Mouse (Mus musculus): ENCODE measurements at regions not wholly inside any gene's neighbourhood (a gene's known extent, or its start where the extent isn't known, plus 50 kb on each side); places are given as distances from the start of the nearest gene placed in this dataset.

DNA sequence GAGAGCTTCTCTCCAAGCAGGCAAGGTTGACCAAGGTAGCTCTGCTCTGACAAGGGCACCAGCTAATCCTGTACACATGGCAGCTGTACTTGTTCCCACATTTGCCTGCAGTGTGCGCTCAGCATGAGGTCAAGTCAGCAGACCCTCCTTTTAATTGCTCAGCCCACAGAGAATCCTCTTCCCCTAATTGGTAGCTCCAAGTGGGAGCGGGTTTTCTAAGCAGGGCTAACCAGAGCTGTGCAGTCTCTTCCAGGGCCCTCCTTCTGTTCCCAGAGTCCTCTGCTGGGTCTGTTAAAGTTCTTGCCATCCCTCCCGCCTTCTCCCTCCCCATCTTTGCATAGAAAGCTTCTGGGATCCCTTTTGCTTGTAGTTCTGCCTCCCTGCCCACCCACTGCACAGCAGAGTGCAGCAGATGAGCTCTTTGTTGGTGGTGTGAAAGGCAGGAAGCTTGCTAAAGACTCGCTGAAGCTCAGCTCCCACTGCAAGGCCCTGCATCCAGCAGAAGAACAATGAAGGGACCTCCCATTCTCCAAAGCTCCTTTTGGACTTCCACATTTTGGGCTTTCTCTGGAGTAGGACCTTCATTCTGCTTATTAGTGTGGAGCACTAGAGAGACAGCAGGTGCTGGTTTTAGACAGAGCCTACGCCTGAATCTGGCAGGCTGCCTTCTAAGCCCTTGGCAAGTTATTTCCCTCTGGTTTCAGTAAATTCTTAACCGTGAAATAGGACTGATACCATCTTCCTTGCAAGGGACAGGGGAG, 235.3 kb upstream of the Serp2 start:
- DNase-seq (ENCODE audit: low read depth, low spot score) = no peak

DNA sequence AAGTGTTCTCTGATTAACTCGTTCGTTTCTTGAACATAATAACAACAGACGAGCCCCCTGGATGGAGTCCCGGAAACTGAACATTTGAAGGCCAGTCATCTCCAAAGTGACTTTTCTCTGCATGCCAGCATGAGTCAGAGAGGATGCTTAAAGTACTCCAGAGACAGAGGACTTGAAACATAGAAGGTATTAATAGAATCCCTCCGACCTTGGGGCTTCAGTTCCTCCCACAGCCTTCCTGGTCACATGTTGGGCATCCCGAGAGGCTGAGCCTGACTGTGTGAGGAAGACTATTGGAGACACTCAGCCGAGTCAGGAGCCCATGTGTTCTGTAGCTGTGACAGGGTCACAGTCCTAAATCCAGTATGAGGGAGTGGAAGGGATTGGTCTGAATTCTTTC, 232.7 kb upstream of the Serp2 start:
- DNase-seq (ENCODE audit: low read depth, low spot score) = peak; percentile 53

GRCm38 (mm10) chr14:76787601-76788000, 230.9 kb upstream of the Serp2 start:
- DNase-seq (ENCODE audit: low read depth, low spot score) = peak; percentile 17

DNA sequence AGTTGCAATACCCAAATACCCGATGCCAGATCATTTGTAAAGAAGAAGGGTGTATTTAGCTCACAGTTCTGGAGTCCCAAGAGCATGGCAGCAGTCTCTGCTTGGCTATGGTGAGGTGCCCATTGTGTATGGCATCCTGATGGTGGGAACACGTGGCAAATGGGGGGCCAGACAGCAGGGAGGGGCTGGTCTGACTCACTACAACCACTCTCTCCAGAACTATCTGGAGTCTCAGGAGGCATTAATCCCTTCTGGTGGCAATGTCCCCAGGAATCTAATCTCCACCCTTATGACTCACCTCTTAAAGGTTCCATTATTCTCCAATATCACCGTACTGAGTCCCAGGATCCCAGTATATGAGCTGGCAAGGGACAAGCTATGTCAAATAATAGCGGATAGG, 229.5 kb upstream of the Serp2 start:
- DNase-seq (ENCODE audit: low read depth, low spot score) = peak; percentile 39

DNA sequence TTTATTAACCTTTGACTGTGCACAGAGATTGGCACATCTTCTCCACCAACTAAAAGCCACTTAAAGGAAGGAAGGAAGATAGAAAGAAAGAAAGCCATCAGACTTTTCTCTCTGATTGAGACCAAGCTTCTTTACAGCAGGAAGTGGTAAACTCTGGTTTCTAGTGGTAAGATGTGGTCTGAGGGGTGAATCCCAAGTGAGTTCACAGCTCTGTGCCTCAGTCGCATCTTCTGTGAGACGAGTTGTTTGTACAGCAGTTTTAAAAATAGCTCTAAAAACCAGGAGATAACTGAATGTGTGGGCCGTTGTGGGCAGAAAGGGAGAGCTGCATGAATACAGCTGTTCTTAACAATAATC, 224.8 kb upstream of the Serp2 start:
- DNase-seq (ENCODE audit: low read depth, low spot score) = no peak

GRCm38 (mm10) chr14:76780572-76781523, 224.2 kb upstream of the Serp2 start:
- DNase-seq (ENCODE audit: low read depth, low spot score) = peak; percentile 69

DNA sequence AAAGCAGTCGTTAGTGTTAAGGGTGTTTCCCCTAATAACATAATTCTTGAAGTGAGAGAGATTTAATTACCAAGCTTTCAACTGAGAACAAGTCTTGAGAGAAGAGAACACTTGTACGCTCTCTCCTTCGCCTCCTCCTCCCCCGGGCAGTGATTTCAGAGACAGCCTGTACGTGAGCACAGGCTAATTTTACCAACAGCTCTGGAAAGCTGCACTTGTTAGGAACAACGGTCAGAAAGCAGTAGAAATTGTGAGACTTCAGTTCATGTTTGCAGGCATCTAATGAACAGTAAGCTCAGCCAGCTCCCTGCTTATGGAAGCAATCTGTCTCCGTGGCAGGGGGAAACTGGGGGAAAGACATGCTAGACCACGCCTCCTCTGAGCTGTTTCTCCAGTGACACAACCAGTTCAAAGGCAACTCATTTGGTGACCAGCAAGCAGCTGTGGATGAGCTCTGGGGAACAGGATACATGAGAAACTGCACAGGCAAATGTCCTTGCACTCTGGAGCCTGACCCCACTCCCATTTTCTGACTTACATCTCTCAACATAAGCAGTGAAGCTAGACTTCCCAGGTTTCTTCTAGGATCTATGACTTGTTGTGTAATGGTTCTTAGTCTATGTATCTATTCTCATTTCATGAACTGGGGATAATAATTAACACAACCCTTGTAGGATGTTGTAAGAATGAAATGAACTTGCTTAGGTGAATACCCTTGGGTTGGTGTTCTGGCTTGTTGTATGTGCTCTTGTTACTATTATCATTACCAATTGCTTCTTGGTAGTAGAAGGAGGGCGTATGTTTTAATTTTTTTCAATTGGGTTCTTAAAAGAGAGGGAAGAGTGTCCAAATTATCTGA, 222.1 kb upstream of the Serp2 start:
- no peak for DNase-seq (ENCODE audit: low read depth, low spot score)

GRCm38 (mm10) chr14:76775387-76775924, 218.8 kb upstream of the Serp2 start:
- DNase-seq (ENCODE audit: low read depth, low spot score) = peak; percentile 74

DNA sequence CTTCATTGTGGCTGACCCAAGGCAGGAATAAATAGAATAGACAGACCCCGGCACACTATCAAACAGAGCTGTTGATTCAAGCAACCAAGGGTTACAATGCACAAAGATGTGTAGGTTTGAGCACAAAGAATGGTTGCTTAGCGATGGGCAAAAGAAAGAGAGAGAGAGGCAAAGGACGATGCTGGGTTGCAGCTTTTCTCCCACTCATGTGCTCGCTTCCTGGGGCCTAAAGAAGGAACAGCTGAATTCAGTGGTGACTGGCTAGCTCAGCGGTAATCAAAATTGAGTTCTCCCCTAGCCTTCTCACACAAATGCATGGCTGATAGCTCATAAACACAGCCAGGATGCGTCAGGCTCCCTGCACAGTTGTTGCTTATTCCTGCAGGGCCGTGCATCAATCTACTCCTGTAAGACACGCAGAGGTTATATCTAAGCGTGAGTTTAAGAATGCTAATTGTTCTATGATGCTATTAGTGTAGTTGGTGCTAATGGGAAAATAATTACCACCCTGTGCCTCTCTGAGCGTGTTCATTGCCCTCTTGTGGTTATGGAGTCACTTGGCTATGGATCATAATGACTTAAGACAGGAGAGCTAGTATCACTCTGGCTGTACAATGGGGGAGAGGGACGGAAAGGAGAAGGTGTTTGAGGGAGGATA, 216.2 kb upstream of the Serp2 start:
- DNase-seq (ENCODE audit: low read depth, low spot score) = no peak

- DNase-seq (ENCODE audit: low read depth, low spot score) = no peak
Observed at GRCm38 (mm10) chr14:76770106-76770505, 213.4 kb upstream of the Serp2 start.

DNA sequence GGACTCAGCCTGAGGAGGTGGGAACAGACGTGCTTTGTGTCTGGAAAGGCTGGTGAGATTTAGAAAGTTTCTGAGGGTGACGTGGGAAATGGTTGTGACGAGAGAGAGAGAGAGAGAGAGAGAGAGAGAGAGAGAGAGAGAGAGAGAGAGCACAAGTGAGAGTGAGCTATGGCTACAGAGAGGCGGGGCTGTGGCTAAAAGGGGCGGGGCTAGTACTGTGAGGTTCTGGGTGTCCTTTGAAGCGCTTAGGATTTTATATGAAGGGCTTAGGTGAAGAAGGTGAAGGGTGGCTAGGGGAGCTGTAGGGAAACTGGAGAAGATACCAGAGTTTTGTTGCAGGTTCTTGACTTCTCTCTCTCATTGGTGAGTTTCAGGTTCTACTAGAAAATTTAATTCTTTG, 210.6 kb upstream of the Serp2 start:
- no peak for DNase-seq (ENCODE audit: low read depth, low spot score)

GRCm38 (mm10) chr14:76766186-76766713, 209.6 kb upstream of the Serp2 start:
- DNase-seq (ENCODE audit: low read depth, low spot score) = no peak

DNA sequence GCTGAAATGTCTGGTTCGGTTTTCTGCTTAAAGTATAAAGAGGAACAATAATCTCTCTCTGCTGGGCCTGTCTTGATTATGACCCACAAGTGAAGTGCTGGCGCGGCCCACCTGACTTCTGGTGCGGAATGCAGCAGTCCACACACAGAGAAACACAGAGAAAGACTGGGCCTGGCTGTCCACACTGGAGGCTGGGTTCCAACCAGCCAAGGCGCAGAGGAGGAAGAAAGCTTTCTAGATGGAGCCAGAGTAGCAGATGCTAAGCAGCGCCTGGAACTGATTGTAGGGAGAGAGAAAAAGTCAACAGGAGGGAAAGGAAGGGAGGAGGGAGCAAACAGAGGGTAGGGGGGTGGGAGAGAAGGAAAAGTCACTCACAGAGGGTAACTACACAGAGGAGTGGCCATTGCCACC, 208.4 kb upstream of the Serp2 start:
- no peak for DNase-seq (ENCODE audit: low read depth, low spot score)

DNA sequence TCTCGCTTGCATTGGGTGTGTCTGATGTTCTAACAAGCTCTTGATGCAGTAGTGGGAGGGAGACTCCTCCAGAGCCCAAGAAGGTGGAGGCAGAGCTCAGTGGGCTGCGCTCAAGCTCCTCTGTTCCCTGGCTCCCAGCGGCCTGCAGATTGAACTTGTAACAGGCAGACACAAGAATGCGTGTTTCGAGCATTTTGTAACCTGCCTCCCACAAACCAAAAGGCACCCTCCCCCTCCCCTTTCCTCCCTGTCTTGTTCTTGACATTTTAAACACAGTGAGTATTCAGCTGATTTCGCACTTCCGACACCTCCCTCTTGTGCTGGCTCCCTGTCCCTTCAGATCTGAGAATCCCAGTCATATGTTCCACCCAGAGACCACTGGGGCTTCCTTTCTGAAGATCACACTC, 207.7 kb upstream of the Serp2 start:
- DNase-seq (ENCODE audit: low read depth, low spot score) = no peak

GRCm38 (mm10) chr14:76763539-76763938, 206.8 kb upstream of the Serp2 start:
- no peak for DNase-seq (ENCODE audit: low read depth, low spot score)

GRCm38 (mm10) chr14:76762777-76763176, 206.1 kb upstream of the Serp2 start:
- no peak for DNase-seq (ENCODE audit: low read depth, low spot score)

DNA sequence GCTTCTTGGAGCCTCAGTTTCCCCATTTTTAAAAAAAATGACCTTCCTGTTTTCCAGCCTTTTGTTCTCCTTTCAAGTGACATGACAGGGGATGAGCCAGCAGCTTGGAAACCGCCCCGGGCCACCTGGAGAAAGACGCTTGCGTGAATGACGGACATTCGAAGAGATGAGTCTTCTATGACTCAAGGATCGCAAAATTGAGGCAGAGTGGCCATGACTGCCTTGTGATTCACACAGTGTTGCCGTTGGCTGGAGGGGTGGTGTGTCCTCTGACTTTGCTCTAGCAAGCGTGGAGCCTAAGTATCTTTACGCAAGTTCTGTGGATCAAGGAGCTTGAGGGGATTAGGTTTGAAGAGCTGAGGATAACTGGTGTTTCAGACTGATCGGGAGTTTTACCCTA, 205.0 kb upstream of the Serp2 start:
- DNase-seq (ENCODE audit: low read depth, low spot score) = peak; percentile 72

DNA sequence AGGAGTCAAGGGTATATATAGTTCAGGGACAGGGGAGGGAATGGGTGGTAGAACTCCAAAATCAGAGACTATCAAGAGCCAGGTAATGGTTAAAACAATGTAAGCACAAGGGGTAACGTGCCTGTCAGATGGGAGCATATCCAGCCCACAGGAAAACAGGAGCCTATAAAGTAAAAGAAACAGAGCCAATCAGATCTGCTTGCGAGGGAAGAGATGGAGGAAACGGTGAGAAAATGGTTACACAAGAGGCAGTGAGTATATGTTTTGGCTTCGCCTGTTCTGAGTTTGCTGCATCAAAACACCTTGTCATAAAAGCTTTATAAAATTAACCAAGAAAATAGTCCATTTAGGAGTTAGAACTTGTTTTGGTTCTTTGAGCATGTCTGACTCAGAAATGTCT, 204.6 kb upstream of the Serp2 start:
- no peak for DNase-seq (ENCODE audit: low read depth, low spot score)

GRCm38 (mm10) chr14:76760509-76761023, 203.9 kb upstream of the Serp2 start:
- no peak for DNase-seq (ENCODE audit: low read depth, low spot score)

- DNase-seq (ENCODE audit: low read depth, low spot score) = no peak
Observed at GRCm38 (mm10) chr14:76759377-76759776, 202.7 kb upstream of the Serp2 start.

GRCm38 (mm10) chr14:76758589-76758988, 201.9 kb upstream of the Serp2 start:
- DNase-seq (ENCODE audit: low read depth, low spot score) = no peak

All from 3T3-L1 (cell line).